Mouse (Mus musculus) ES-Bruce4 (cell line): ENCODE results near the gene Tap1.

Experiments used
- CTCF ChIP-seq: IDR thresholded peaks from one replicate; pipeline ENCODE4 v1.8.1; 2011; ENCODE audit warnings: low read depth, low read length
- EP300 ChIP-seq: IDR thresholded peaks from 2 replicates; pipeline ENCODE4 v1.6.1; 2011; ENCODE audit warnings: low read depth, low read length; ENCODE audit not compliant: insufficient read depth
- POLR2A ChIP-seq: IDR thresholded peaks from one replicate; pipeline ENCODE4 v1.8.1; 2011; ENCODE audit warnings: low read length; ENCODE audit not compliant: insufficient read depth

- TF ChIP-seq CTCF (no peak), POLR2A (no peak), EP300 (no peak)
Measured at GRCm38 (mm10) chr17:34199050-34199619, 11.8 kb downstream of the Tap1 start.
